Mouse (Mus musculus) lung, postnatal 0 days (tissue): ENCODE results near the gene Arhgap24. TPM values are rescaled to one million over a fixed set of nuclear protein-coding genes. Genes with fewer than 3 reads are reported as not detected.

Experiments used
- ATAC-seq: fragments of 200-750 bp; cut with Nextera tagmentation; 2 replicates; pipeline ENCODE4 v1.8.0; 2017; ENCODE audit warnings: moderate library complexity
- DNase-seq: peaks from one replicate; pipeline ENCODE4 v3.0.0-alpha.2; 2016; ENCODE audit warnings: low spot score
- H3K27ac ChIP-seq: fragments of 300-500 bp; sonication (generic); 2 replicates; pipeline ENCODE4 v1.5.1; 2014; ENCODE audit warnings: antibody characterized with exemption, mild to moderate bottlenecking, low read length, mixed read lengths
- H3K27me3 ChIP-seq: fragments of 300-500 bp; sonication (generic); replicated peaks from 2 replicates; pipeline ENCODE4 v1.6.1; 2014; ENCODE audit warnings: low read length, mixed read lengths; ENCODE audit not compliant: insufficient read depth
- H3K36me3 ChIP-seq: fragments of 300-500 bp; sonication (generic); 2 replicates; pipeline ENCODE4 v1.6.1; 2014; ENCODE audit warnings: low read length, mixed read lengths; ENCODE audit not compliant: insufficient read depth
- H3K4me1 ChIP-seq: fragments of 300-500 bp; sonication (generic); 2 replicates; pipeline ENCODE4 v1.6.1; 2014; ENCODE audit warnings: antibody characterized with exemption, low read depth, low read length, mixed read lengths; ENCODE audit not compliant: insufficient read depth
- H3K4me2 ChIP-seq: fragments of 300-500 bp; sonication (generic); replicated peaks from 2 replicates; pipeline ENCODE4 v1.6.1; 2014; ENCODE audit warnings: low read depth, mild to moderate bottlenecking, low read length, moderate library complexity, mixed read lengths
- H3K4me3 ChIP-seq: fragments of 300-500 bp; sonication (generic); 2 replicates; pipeline ENCODE4 v1.5.1; 2014; ENCODE audit warnings: low read depth, low read length
- H3K9ac ChIP-seq: fragments of 300-500 bp; sonication (generic); replicated peaks from 2 replicates; pipeline ENCODE4 v1.6.1; 2014; ENCODE audit warnings: low read depth, mild to moderate bottlenecking
- H3K9me3 ChIP-seq: fragments of 300-500 bp; sonication (generic); 2 replicates; pipeline ENCODE4 v1.6.1; 2016; ENCODE audit warnings: low read length, mixed read lengths
- CTCF ChIP-seq: IDR thresholded peaks from 2 replicates; pipeline ENCODE4 v1.5.1; 2016; ENCODE audit warnings: antibody characterized with exemption, mild to moderate bottlenecking
- EP300 ChIP-seq: IDR thresholded peaks from 2 replicates; pipeline ENCODE4 v1.6.1; 2016; ENCODE audit warnings: antibody characterized with exemption, mild to moderate bottlenecking, control low read depth
- WGBS: fragments of 180-500 bp; shearing (Covaris S2); extraction: QIAGEN DNeasy Blood & Tissue Kit; methylation state at CpG from one replicate; pipeline ENCODE4 v1.1.7; 2014; 5-methylcytosine and 5-hydroxymethylcytosine counted together
- polyA plus RNA-seq: library from polyadenylated mRNA; unstranded; fragments of >200 nt; fragmentation: Nextera tagmentation; extraction: Ambion mirVana; gene quantifications from 2 replicates; pipeline ENCODE4 v1.2.1, GENCODE M21; 2015

Arhgap24 gene
- polyA plus RNA-seq, 1 experiment from 2014 or later, result 28.2 TPM

DNA sequence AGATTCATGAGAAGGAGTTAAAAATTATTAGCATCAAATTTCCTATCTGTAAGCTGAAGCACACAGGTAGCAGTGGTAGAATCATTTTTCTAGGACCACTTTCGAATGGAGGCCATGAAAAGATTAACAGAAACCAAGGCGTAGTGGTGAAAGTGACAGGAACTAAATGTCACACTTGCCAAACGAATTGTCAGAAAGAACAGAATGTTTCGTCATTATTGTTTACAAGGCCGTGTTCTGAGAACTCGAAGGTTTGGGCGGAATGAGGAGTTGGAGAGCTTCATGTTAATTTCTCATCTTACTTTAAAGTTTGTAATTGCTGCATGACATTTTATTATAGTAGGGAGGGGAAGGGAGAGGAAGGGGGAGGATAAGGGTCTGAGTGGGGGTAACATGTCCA lies 162.2 kb downstream of the Arhgap24 start:
- Histone ChIP-seq H3K9me3 (no peaks in the 10 kb centered on the region), H3K4me1 (no peaks in the 10 kb centered on the region), H3K27me3 (no peaks in the 10 kb centered on the region), H3K4me3 (no peak overlapping the region), H3K9ac (no peak overlapping the region), H3K4me2 (no peak overlapping the region), H3K36me3 (no peaks in the 10 kb centered on the region), H3K27ac (0 out of 2 replicates have a peak overlapping the region, but pooled peaks have one; percentile 23)
- TF ChIP-seq EP300 (peak; percentile 78), CTCF (no peak)
- ATAC-seq (no peak), DNase-seq (peak; percentile 76)
- WGBS, result 51% methylated on average over 7 of the region's 7 CpGs

DNA sequence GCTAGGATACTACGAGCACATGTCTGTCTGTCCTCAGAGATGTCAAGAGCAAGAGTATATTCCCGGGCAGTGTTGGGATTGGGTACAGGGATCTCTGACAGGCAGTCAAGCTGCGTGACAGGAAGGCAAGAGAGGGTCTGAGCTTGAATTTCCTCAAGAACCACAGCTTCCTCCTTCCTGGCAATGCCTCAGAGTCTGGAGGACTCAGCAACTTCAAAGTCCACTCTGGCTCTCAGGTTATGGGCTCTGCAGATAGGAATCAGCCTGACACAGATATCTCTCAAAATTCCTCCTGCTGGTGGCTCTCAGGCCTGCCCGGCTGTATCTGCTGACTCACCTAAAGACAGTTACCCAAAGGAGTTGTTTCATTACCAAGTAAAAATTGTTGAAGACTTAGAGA lies 162.6 kb downstream of the Arhgap24 start:
- Histone ChIP-seq H3K4me1 (no peaks in the 10 kb centered on the region), H3K36me3 (no peaks in the 10 kb centered on the region), H3K4me2 (no peak overlapping the region), H3K4me3 (no peak overlapping the region), H3K27ac (peak overlapping the region; percentile 23; the same call in 1 of the 2 replicates), H3K27me3 (no peaks in the 10 kb centered on the region), H3K9ac (no peak overlapping the region), H3K9me3 (no peaks in the 10 kb centered on the region)
- WGBS, result 59% methylated on average over 4 of the region's 4 CpGs
- DNase-seq (peak; percentile 22), ATAC-seq (peak; percentile 21; the same call in 1 of the 2 replicates)
- TF ChIP-seq EP300 (no peak), CTCF (no peak)

DNA sequence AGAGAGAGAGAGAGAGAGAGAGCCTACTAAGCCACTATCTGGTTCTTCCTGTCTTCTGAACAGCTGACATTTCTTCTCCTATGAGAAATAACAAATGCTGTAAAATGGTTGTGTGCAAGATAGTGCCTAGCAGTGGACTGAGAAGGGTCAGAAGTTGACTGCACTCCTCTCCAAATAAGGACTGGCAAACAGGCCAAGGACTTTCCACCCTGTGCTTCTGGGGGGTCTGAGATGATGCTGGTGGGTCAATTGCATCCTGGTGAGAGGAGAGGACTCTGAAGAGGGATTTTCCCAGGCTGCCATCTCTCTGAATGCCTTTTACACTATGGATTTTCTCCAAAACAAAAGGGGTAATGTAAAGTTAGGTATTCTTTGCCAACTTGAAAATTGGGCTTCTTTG lies 177.9 kb downstream of the Arhgap24 start:
- Histone ChIP-seq H3K4me3 (no peak overlapping the region), H3K9ac (no peak overlapping the region), H3K27me3 (no peaks in the 10 kb centered on the region), H3K4me2 (no peak overlapping the region), H3K36me3 (no peaks in the 10 kb centered on the region), H3K27ac (no peak overlapping the region), H3K9me3 (no peaks in the 10 kb centered on the region), H3K4me1 (no peaks in the 10 kb centered on the region)
- ATAC-seq (no peak), DNase-seq (no peak)
- TF ChIP-seq CTCF (no peak), EP300 (no peak)

DNA sequence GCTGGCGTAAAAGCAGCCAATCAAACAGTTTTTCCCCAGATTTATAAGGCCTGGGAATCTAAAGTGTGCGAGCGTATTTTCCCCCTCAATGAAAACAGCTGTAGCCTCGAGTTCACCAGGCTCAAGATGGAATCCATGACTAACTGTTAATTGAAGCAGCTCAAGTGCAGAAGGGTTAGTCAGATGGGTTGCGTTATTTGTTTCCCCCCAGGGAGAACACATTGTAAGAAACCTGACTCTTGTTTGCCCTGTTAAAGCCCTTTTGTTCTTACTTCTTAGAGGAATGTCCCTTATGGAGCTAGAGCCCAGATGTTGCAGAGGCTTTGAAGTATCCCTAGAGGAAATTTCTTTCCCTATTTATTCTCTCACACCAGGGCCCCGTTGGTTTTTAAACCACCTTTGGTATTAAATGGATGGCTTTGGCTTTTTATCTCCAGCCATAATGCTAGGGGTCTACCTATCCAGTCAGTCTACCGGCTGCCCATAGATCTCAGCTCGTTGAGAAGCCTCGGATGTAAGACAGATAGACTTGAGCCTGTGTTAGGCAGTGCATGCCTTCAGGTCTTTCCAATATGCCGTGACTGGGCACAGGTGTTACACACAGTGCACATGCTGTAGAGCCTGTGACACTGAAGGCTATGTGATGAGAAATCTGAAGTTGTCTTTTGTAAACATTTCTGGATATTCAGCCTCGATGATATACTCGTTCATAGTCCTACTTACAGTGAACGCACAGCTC lies 184.0 kb downstream of the Arhgap24 start:
- Histone ChIP-seq H3K9me3 (no peaks in the 10 kb centered on the region), H3K4me1 (no peaks in the 10 kb centered on the region), H3K27me3 (no peaks in the 10 kb centered on the region), H3K27ac (no peak overlapping the region), H3K36me3 (no peaks in the 10 kb centered on the region), H3K4me2 (no peak overlapping the region), H3K9ac (no peak overlapping the region), H3K4me3 (no peak overlapping the region)
- 58% methylated on average over 13 of the region's 13 CpGs for WGBS
- no peak for ATAC-seq
- TF ChIP-seq EP300, result no peak
- no peak for TF ChIP-seq CTCF
- no peak for DNase-seq

DNA sequence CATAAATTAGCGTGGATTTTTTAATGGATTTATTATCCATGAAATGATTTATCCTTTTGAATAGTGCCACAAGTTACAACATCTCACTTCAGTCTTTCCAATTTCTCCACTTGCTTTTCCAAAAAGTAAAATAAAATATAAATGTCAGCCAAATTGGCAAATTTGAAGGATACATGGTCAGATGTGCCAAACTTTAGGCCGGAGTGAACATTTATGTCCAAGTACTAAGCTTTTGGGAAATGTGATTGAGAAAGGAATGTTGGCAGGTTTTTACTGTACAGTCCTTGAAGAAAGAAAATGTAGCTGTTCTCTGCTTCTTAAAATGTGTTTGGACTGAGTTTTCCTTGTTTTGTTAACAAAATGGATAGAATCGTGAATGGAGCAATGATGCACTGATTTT lies 185.7 kb downstream of the Arhgap24 start:
- WGBS, result 71% methylated on average over 3 of the region's 3 CpGs
- no peak overlapping the region for H3K4me3 ChIP-seq
- H3K4me1 ChIP-seq, result no peaks in the 10 kb centered on the region
- no peak for ATAC-seq
- H3K27ac ChIP-seq, result no peak overlapping the region
- no peak overlapping the region for H3K9ac ChIP-seq
- peak; percentile 29 for DNase-seq
- H3K27me3 ChIP-seq, result no peaks in the 10 kb centered on the region
- TF ChIP-seq CTCF (no peak), EP300 (0 out of 2 replicates have a peak, but pooled peaks have one; percentile 32)
- no peaks in the 10 kb centered on the region for H3K36me3 ChIP-seq
- H3K4me2 ChIP-seq, result no peak overlapping the region
- H3K9me3 ChIP-seq, result no peaks in the 10 kb centered on the region

DNA sequence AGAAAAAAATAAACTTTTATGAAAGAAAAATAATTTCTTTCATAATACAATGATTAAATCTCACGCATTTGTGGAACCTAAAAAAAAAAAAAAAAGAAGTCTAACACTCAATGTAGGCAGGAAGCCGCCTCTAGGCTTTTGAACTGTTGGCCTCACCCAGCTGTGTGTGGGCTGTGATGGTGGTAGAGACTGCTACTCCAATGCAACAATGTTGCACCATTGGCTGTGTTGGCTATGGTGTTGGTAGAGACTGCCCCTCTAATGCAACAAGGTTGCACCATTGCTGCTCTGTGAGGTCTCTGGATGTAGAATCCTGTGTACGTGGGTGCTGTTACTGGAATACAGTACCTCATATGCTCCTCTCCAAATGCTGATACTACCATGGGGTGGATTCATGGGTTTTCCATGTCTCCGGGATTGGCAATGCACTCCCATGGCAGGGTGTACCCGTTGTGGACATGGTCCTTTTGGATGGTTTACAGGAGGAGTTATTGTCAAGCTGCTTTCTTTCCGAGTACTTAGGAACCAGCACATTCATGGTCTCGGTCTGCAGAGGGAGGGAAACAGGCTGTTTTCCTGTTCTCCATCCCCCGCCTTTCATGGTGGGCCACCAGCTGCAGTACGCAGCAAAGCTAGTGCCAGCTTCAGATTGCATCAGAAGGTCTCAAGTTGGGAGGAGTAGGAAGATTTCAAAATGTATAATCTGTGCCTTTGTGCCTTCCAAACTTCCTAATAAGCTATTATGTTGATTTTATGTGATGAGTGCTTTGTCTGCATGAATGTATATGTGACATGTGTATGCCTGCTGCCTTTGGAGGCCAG lies 186.8 kb downstream of the Arhgap24 start:
- ATAC-seq (peak; percentile 20), DNase-seq (peak; percentile 53)
- H3K4me2 ChIP-seq, result no peak overlapping the region
- H3K36me3 ChIP-seq, result no peaks in the 10 kb centered on the region
- TF ChIP-seq CTCF (no peak), EP300 (no peak)
- no peak overlapping the region for H3K9ac ChIP-seq
- H3K27me3 ChIP-seq, result no peaks in the 10 kb centered on the region
- 72% methylated on average over 9 of the region's 9 CpGs for WGBS
- no peaks in the 10 kb centered on the region for H3K9me3 ChIP-seq
- no peaks in the 10 kb centered on the region for H3K4me1 ChIP-seq
- no peak overlapping the region for H3K4me3 ChIP-seq
- no peak overlapping the region for H3K27ac ChIP-seq
